Mouse (Mus musculus) testis, postnatal 14 days (tissue): Measurements from ENCODE around the gene Dusp16.

Source experiments
- DNase-seq: peaks from one replicate; pipeline ENCODE4 v3.0.0; 2021; ENCODE audit warnings: low spot score

Dusp16 gene

DNA sequence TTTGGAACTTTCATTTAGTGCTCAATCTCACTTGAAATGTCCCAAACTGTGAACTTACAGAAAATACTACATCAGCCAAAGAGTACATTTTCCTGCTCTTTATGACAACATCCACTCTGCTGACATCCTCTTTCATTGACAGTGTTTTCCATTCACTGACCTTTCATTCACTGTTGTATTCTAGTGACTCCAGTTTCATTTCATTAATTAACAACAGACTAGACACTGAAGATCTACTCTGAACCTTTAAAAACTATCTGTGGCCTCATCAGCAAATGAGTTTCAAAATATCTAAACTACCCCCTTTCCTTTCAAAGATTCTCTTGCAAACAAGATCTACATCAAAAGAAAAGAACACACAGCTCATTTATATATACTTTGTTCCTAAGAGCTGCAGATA is 48.9 kb downstream of the Dusp16 start:
- DNase-seq = no peak

DNA sequence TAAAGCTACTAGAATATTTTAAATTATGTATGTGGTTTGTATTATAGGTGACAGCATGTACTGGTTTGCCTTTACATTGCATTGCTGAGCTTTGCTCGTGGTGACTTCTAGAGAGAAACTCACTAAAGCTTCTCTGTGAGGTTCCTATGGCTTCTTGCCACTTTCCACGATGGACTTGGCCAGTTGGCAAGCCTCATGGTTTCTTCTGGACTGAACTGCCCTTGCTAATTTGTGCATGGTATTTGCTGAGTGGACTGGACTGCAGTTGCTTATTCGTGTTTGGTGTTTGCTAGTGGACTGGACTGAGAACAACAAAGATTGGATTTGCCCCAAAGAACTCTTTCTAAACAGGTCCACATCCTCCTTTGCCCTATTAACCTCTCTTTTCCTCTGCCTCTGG is 55.6 kb downstream of the Dusp16 start:
- no peak for DNase-seq

DNA sequence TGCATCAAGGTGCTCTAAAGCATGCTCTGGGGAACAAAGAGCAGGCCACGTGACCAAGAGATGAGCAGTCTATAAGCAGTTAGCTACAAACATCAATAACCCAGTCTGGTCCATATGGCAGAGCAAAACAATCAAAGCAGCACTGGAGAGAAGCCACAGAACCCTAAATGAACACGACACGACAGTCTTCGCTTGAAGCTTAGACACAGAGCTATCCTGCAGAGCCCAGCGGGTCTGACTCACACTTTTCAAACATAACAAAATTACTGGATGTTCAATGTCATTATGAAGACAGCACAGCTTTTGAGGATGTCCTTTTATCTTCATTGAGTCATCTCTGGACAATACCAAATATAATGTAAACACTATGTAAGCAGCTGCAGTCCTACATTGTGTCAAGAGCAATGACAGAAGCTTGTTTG is 58.6 kb downstream of the Dusp16 start:
- no peak for DNase-seq

DNA sequence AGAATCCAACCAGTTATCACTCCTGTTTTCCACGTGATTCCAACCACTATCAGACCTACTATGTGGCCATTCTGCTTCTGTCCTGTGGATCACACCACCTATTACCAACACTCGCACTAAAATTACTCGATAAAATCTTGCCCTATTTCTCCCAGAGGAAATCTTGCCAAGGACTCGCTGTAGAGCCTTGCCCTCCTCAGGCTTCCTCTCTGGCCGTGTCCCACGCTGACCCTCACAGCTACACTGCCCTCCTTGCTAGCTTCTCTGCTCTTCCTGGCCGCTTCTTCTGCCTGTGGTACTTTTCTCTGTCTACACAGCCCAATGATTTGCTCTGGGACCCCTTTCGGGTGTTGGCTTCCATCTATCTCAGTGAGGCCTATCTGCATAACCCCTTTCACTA is 59.6 kb downstream of the Dusp16 start:
- DNase-seq = no peak

GRCm38 (mm10) chr6:134730978-134731377 is 61.4 kb downstream of the Dusp16 start:
- DNase-seq = no peak

DNA sequence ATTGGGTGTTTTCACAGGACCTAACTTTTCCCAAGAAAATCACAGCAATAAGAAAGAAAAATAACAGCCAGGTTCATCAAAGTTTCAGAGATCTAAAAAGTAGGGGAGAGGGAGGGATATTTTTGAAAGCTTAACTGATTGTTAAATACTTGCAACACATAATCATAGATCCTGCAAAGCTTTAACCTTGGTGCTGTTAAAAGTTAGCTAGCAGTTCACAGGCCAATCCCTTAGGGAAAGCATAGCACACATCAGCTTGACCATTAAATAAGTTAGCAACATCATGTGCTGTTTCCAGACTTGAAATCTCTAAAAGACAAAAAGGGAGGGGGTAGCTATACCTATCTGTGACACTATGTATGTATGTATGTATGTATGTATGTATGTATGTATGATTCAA is 67.0 kb downstream of the Dusp16 start:
- no peak for DNase-seq

DNA sequence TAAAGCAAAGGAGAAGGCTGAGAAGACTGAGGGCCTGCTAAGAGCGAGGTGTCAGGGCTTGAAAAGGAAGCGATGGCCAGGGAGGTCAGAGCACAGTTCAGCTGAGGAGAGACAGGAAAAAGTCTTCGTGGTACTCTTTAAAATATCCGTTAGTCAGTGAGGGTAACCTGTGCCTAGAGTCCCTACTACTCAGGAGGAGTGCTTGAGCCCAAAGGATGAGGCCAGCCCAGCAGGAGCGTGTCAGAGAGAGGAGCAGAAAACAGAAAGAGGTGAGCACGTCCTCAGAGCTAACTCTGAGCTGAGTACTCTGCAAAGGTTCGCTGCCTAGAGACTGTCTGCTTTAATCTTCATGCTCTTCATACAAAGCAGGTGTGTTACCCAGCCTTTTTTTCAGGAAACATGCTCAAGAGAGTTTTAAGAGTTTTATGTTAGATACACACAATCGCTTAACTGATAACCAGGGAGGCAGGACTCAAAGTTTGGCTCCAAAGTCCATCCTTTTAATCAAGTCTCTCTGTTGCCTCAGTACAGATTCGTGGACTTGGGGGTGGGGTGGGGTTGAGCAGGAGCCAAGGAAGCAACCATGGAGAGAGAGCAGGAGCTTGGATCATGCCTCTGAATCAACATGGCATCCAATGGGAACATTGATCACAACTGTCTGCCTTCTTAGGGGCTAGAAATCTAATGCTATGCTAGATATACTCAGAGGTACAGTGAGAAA is 68.4 kb downstream of the Dusp16 start:
- no peak for DNase-seq

- DNase-seq = no peak
These were observed 69.1 kb downstream of the Dusp16 start for GRCm38 (mm10) chr6:134723326-134723725.

- DNase-seq = no peak
These were observed 69.5 kb downstream of the Dusp16 start for GRCm38 (mm10) chr6:134722906-134723305.

- no peak for DNase-seq
These were observed 70.6 kb downstream of the Dusp16 start for GRCm38 (mm10) chr6:134721729-134722269.

GRCm38 (mm10) chr6:134720150-134720549 is 72.3 kb downstream of the Dusp16 start:
- no peak for DNase-seq

DNA sequence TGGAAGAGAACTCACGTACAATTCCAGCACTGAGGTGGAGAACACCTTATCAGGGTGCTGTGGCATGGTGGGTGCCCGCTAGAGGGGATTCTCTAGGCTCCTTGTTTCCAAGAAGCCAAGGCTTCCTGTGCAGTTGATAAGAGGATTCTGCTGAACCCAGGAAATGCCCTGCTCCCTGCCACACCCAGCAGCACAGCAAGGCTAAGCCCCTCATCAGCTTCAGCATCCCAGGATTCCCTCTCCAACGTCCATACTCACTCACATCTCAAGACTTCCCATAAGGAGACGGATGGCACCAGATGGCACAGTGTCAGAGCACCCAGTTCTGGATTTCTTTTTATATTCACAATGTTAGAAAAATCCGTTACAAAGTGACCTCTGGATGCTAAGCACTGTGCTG is 73.3 kb downstream of the Dusp16 start:
- DNase-seq = no peak

DNA sequence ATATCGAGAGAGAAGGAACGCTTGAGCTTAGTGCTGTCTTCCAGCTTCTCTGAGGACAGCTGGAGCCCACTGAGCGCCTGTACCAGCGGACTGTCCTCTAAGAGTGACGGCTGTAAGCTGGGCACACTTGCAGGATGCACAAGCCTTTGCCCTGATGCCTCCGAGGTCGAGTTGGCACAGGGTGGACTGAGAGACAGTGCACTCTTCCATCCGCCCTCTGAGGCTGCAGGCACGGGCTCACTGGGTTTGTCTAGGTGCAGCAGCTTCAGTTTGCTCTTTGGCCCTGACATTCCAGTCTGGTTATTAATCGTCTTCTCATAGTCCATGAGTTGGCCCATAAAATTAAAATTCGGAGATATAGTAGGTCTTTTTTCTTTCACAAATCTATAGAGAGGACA is 73.8 kb downstream of the Dusp16 start:
- no peak for DNase-seq

DNA sequence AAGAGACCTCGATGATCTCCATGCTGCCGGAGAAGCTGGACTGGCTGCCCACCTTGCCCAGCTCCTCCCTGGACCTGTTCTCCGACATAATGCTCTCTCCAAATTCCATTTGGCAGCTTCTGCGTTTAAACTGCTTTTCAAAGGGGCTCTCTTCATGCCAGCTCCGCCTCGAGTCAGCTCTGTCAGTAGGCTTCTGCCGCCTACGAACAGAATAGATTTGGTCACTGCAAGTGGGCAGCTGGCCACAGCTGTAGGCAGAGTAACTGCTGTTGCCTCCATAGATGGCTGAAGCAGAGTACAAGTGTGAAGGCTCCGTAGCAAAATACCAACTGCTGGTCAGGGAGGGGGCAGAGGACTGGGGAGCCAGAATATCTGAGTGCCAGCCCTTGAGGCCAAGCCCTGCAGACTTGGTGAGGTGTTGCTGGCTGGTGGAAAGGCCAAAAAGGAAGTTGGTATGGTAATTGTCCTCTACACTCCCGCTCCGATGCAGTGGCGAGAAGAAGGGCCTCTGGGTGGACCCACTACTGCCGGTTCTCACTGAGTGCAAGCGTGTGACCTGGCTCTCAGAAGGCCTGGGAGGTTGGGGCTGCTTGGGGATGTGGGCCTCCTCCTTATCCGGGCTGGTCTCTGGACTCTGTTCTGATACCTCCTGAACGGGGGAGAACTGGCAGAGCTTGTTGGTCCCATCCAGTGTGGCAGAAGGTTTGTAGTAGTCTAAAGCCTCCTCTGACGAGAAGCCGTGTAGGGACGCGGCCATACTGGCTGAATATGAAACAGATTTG is 74.3 kb downstream of the Dusp16 start:
- DNase-seq = no peak

DNA sequence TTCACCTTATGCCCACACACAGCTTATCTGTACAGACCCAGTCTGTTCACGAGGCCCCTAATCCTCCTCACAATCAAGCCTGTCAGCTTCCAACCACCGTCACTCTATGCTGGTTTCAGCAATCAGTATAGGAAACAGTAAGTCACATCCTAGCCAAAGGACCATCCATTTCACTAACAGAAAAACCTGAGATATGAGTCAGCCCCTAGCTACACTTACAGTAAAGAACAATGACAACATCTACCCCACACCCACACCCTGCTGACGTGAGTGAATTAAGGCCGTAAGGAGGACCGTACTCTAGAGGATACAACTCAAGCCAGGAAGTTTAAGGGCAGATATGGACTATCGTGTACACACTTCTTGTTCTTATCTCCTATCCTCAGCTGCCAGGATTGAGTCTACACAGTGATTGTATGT is 76.2 kb downstream of the Dusp16 start:
- DNase-seq = no peak

DNA sequence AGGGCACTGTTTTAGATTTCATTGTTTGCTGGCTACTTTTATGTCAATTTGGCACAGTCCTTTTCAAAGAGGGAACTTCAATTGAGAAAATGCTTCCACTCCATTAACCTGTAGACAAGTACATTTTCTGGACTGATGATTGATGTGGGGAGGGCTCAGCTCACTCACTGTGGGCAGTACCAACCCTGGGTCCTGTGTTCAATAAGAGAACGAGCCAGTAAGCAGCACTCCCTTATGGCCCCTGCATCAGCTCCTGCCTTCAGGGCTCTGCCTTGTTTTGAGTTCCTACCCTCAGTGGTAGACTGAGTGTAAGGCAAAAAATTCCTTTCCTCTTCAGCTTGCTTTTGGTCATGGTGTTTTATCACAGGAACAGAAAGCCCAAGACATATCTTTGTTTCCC is 78.5 kb downstream of the Dusp16 start:
- DNase-seq = no peak

DNA sequence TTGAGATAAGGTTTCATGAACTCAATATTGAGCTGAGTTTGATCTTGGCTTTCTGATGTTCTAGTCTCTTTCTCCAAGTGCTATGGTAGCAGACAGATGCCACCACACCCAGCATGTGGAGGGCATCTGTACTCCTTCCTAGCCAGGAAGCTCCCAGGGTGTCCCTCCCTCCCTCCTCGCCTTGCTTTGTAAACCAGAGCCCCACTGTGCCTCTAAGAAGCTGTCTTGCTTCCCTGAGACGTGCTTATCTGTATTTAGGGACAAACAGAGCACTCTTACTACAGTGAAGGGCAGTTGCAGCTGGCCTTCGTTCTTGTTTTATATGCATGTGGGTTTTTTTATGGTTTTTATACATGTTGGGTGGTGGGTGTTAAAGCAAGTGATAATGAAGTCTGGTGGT is 79.1 kb downstream of the Dusp16 start:
- no peak for DNase-seq

GRCm38 (mm10) chr6:134710020-134710419 is 82.4 kb downstream of the Dusp16 start:
- DNase-seq = no peak

DNA sequence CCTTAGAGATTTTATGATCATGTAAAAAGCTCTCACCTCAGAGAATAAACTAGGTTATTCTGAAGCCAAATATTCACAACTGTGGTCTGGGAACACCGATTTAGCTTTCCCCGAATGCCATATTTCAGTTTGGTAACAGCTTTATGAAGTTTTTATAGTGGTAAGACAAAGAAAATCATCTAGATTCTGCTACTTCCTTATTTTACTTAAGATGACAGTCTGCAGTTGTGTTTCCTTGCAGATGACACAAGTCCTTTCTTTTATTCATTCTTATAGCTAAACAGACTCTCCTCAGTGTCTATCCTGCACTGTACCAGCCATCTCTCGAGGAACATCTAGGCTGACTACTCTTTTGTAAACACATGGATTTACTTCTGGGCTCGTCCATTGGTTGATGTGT is 86.0 kb downstream of the Dusp16 start:
- DNase-seq = no peak

DNA sequence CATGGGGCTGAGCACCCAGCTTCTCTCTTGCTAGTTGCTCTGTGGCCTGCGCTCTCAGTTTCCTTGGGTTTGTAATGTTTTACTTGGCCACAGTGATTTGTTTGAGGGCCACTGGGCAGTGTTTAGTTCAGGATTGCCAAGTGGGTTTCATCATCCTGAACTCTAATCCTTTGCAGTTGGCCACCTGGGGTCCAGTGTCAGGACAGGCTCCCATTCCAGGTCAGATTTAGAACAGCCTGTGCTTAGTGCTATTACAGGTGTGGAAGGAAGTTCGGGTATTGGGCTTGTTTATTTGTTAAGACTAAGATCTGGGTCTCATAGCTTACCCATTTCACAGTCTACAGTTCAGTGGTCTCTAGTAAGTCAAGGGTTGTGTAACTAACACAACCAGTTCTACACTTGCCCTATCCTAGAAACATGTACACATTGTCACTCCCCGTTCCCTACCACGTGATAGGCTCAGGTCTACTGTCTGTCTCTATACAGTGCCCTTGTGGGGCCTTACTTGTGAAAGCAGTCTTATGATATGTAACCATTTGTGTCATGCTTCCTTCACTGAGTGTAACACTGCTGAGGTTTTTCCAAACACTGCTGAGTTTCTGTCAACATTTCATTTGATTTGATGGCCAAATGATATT is 89.3 kb downstream of the Dusp16 start:
- no peak for DNase-seq

DNA sequence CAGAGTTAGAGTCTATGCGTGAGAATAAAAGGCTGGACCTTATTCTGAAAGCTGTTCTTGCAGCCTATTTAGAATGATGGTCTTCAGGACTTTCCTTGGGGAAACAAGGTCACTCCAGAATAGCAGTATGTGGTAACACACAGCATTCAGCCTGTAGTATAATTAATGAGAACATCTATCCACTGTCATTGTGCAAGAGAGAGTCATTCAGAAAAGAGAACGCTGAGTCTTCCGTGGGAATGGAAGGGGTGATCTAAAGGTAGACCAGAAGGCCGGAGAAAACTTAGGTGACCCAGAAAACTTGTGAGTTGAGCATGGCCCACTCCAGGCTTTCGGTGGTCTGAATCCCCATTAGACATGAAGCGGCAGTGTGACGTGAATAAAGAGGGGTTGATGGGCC is 90.2 kb downstream of the Dusp16 start:
- DNase-seq = no peak

DNA sequence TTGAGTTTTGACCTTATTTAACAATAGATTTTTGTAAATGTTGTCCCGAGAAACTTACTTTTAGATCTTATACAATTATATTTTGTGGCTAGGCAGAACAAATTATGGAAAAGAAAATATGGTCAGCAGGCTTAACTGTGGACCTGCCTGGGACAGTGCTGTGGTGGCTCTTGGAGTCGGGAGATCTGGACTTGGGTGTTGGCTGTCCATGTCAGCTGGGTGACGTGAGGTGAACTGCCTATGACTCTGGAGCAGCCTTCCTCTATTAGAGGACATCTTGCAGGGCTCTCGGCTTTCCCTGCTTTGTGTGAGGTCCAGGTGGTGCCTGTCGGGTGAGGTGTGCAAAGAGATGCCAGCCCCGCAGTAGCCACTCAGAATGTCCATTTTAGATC is 91.2 kb downstream of the Dusp16 start:
- DNase-seq = no peak
